Mouse (Mus musculus) embryonic fibroblast, embryonic 13.5 days (primary cell): ENCODE measurements around the gene Gm12830.

ENCODE experiments used
- CTCF ChIP-seq: IDR thresholded peaks from 2 replicates; pipeline ENCODE4 v1.5.1; 2011; ENCODE audit warnings: mild to moderate bottlenecking, control low read depth, low read length, moderate library complexity, borderline replicate concordance; ENCODE audit not compliant: insufficient read depth
- POLR2A ChIP-seq: IDR thresholded peaks from 2 replicates; pipeline ENCODE4 v1.6.1; 2011; ENCODE audit warnings: low read depth, mild to moderate bottlenecking, control low read depth, low read length, moderate library complexity

GRCm38 (mm10) chr4:114777625-114778202 is 43.8 kb upstream of the Gm12830 start:
- no peak for TF ChIP-seq POLR2A
- no peak for TF ChIP-seq CTCF
